Mouse (Mus musculus) olfactory bulb, adult 2 months (tissue): ENCODE data around the gene Man1c1. TPM values are rescaled to one million over a fixed set of nuclear protein-coding genes. Genes with fewer than 3 reads are reported as not detected.

Experiments
- H3K27ac ChIP-seq: fragments of 200-500 bp; 2 replicates; pipeline ENCODE4 v1.5.1; 2012; ENCODE audit warnings: low read depth, low read length; ENCODE audit not compliant: insufficient read depth
- H3K4me1 ChIP-seq: fragments of 200-500 bp; 2 replicates; pipeline ENCODE4 v1.6.1; 2012; ENCODE audit warnings: low read length; ENCODE audit not compliant: control insufficient read depth, insufficient read depth
- H3K4me3 ChIP-seq: fragments of 200-500 bp; 2 replicates; pipeline ENCODE4 v1.5.1; 2012; ENCODE audit warnings: mild to moderate bottlenecking, low read depth, low read length, moderate library complexity; ENCODE audit not compliant: insufficient read depth
- CTCF ChIP-seq: fragments of 200-500 bp; IDR thresholded peaks from 2 replicates; pipeline ENCODE4 v1.5.1; 2012; ENCODE audit warnings: low read depth, mild to moderate bottlenecking, low read length, moderate library complexity; ENCODE audit not compliant: insufficient read depth
- POLR2A ChIP-seq: fragments of 200-500 bp; IDR thresholded peaks from 2 replicates; pipeline ENCODE4 v1.6.1; 2012; ENCODE audit warnings: mild to moderate bottlenecking, low read depth, low read length, moderate library complexity; ENCODE audit not compliant: insufficient read depth
- WGBS: fragments of 180-500 bp; shearing (Covaris S2); methylation state at CpG from one replicate; pipeline ENCODE4 v1.1.7; 2018; 5-methylcytosine and 5-hydroxymethylcytosine counted together
- polyA plus RNA-seq: library from polyadenylated mRNA; stranded (reverse); fragments of >200 nt; gene quantifications from 2 replicates; pipeline ENCODE4 v1.2.4, GENCODE M21; 2012; ENCODE audit warnings: low replicate concordance; ENCODE audit not compliant: missing spikeins, insufficient read depth, insufficient read length

Man1c1 gene
- polyA plus RNA-seq, 1 experiment: not detected

DNA sequence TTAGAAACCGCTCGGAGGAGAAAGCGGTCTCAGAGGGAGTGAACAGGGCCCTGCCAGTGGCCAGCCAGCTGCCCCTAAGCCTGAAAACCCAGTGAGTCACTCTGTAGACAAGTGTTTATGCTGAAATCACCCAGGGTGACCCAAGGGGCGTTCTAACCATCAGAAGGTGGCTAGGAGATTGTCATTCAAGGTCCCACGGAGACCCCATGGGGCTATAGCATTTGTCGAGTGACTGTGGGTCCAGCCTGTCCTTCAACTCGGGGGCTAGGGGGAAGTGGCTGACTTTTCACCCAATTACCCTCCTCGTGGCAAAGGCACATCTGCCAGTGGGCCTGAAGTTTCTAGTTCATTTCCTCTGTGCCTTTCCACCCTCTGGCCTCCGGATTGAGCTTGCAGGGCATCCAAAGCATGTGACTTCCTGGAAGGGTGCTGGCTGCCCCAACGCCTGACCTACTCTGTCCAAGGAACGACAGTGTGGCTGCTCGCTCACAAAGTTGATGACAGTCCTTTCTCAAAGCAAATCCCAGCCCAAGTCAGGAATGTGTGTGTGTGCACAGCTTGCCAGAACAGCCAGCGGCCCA, 71.9 kb downstream of the Man1c1 start:
- 54% methylated on average over 13 of the region's 13 CpGs for WGBS
- Histone ChIP-seq H3K27ac (0 out of 2 replicates have a peak overlapping the region, but pooled peaks have one; percentile 34), H3K4me1 (peaks cover 32% of the 10 kb centered on the region), H3K4me3 (no peak overlapping the region)
- no peak for TF ChIP-seq POLR2A
- no peak for TF ChIP-seq CTCF

DNA sequence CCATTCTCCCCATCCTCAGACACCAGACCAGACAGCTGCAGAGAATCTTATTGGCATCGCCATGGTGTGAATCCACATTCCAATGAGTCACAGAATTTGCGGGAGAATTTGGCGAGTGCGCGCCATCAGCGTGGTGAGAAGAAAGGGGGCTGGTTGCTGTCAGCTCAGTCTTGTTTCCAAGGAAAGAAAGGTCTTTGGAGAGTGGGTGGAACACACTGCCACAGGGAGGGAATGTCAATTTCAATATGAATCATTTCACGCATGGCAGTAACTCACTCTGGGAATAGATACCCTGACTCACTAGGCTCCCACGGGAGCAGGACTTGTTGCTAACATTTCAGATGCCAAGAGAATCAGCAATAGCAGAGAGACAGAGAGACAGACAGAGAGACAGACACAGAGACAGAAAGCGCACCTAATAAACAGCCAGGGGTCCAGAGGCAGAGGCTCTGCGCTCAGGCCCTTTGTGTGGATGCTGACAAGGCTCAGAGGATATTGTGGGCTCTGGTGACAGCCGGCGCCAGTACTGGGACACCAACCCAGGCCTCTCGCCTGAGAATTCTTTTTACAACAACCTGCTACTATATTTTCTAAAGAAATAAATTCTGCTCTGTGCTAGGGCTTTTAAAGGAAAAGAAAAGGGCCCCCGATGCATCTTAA, 72.5 kb downstream of the Man1c1 start:
- 39% methylated on average over 14 of the region's 14 CpGs for WGBS
- Histone ChIP-seq H3K4me3 (no peak overlapping the region), H3K27ac (peak overlapping the region; percentile 0; the same call in 1 of the 2 replicates), H3K4me1 (peaks cover 30% of the 10 kb centered on the region)
- no peak for TF ChIP-seq POLR2A
- TF ChIP-seq CTCF: no peak

DNA sequence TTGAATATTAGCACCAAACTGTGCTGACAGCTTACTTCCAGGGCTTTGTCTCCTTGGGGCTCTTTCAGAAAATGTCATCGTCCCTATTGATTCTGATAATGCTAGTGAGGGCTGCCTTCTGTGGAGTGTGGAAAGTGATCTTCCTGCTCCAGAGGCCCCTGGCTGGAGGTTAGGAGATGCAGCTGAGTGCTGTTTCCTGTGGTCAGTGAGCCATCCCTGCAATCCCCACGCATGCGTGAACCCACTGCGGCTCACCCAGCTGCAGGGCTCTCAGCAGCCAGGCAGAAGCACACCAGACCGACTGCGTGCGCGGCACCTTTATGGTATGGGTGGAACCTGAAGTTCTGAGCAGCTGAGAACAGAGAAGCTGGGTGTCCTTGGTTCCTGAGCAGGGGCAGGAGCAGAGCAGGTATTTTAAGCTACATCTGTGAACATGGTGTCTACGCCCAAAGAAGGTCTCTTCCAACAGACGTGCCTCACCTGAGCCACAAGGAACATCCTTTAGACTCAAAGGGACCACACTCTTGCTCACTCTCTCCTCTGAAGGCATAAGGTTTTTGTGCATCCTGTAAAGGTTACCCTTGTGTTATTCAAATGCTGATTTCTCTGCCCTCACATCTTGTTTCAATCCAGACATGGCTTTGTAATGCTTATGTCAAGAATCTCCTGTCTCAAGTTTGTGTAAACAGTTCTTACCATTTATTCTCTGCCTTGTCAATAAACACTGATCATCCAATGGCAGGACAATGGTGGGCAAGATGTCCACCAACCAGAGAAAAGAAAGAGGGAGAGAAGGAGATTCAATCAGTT, 75.3 kb downstream of the Man1c1 start:
- Histone ChIP-seq H3K27ac (no peak overlapping the region), H3K4me1 (peaks cover 33% of the 10 kb centered on the region), H3K4me3 (no peak overlapping the region)
- TF ChIP-seq CTCF (no peak), POLR2A (no peak)
- 90% methylated on average over 10 of the region's 10 CpGs for WGBS

DNA sequence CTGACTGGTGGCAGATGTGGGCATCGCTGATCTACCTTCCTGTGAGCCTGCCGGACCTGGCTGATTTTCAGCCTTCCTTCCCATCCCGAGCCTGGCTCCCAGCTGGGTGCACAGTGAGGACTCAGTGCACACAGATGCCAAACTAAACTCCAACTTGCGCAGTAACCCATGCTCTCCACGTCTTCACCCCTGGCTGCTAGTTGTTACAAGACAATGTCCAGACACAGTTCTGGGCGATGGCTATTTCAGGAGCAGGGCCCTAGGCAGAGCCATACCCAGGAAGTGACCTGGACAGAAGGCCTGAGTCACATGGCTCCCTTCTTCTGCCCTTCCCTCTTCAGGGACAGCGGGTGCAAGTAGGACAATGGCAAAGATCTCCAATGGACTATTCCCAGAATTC, 76.0 kb downstream of the Man1c1 start:
- 82% methylated on average over 7 of the region's 7 CpGs for WGBS
- Histone ChIP-seq H3K4me1 (peaks cover 25% of the 10 kb centered on the region), H3K27ac (no peak overlapping the region), H3K4me3 (no peak overlapping the region)
- no peak for TF ChIP-seq POLR2A
- no peak for TF ChIP-seq CTCF

DNA sequence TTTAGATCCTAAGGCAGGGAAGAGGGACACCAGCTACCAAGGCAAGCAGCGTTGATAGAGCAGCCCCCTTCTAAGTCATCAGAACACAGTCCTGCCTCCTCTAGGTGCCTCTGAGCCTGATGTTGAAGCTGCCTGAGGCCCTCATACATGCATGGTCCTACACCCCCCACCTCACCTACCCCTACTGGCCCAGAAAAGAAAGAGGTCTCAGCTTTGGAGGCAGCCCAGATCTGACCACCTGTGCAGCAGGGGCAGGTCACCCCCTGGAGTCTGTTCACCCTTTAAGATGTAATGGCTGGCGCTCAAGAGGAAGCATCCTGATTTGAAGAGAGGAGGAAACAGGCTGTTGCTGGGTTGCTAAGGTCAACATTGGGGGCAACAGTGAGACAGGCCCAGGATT, 77.2 kb downstream of the Man1c1 start:
- TF ChIP-seq CTCF (no peak), POLR2A (no peak)
- H3K27ac ChIP-seq: no peak overlapping the region
- no peak overlapping the region for H3K4me3 ChIP-seq
- peaks cover 19% of the 10 kb centered on the region for H3K4me1 ChIP-seq
- WGBS: 83% methylated on average over 2 of the region's 2 CpGs

DNA sequence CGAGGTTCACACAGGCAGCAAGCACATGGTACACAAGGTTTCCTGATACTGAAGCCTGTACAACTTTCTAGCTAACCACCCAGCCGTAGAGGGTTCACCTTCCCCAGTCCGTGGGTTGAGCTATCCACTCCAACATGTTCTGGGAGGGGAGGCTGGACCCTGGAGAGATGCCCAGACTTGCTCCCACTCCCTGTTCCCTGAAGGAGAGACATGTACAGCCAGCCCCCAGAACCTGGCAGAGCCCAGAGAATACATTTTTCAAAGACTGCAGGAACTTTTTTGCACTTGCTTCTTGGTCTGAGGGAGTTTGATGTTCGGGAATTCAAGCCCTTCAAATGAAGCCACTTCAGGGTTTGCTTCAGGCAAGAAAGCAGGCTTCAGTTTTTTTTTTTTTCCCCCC, 77.7 kb downstream of the Man1c1 start:
- peaks cover 15% of the 10 kb centered on the region for H3K4me1 ChIP-seq
- 75% methylated on average over 4 of the region's 4 CpGs for WGBS
- no peak overlapping the region for H3K27ac ChIP-seq
- no peak overlapping the region for H3K4me3 ChIP-seq
- TF ChIP-seq CTCF (no peak), POLR2A (no peak)

DNA sequence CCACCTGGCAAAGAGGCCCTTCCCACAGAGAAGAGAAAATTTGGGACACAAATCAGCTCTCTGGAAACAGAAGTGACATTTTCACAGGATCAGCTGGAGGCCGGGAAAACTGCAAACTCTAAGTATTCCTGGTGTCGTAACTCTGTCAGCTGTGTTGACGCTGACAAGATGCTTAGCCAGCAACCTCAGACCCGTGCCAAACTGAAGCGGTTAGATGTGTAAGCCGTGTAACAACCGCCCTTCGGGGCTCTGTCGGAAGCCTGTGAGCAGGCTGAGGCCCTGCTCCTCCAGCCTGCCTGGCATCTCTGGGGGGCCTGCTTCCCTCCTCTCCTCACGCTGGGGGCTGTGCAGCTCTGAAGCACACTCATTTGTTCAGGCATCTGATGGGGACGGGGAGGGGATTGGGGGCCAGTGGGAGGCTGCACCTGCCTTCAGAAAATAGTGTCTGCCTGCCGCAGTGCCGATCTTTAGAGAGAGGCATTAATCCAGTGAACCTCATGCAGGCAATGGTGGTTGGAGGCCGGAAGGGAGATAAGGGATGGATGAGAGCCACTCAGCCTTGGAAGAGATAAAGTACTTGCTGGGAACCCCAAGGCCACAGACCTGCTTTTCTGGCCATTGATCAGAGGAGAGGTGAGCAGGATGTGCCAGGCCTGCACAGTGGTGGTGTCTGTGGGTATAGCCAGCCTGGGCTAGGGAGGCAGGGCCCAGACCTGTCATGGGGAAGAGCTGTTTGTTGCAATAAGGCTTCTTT, 79.8 kb downstream of the Man1c1 start:
- WGBS: 55% methylated on average over 14 of the region's 14 CpGs
- H3K4me3 ChIP-seq: no peak overlapping the region
- no peak overlapping the region for H3K27ac ChIP-seq
- H3K4me1 ChIP-seq: peaks cover 14% of the 10 kb centered on the region
- TF ChIP-seq CTCF: no peak
- no peak for TF ChIP-seq POLR2A

DNA sequence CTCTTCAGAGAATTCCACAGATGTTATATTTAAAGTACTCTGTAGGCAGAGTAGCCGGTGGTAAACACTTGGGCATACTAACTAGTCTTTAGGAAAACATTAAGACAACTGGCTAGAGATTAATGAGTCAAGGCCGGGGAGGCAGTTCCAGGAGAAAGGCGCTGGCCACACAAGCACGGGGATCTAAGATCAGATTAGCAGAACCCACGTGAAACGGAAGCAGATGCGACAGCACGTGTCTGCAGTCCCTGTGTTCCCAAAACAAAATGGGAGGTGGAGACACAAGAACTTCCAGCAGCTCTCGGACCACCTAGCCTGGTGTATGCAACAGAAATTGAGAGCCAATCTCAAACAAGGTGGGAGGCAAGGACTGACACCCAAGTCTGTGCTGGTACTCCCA, 82.4 kb downstream of the Man1c1 start:
- TF ChIP-seq POLR2A (no peak), CTCF (no peak)
- WGBS: 89% methylated on average over 9 of the region's 9 CpGs
- Histone ChIP-seq H3K4me3 (no peak overlapping the region), H3K27ac (no peak overlapping the region), H3K4me1 (peaks cover 6% of the 10 kb centered on the region)
